10 mouse cellular contexts compared by ENCODE assay signal in genomic region chr8:127065791-127066190, GRCm38 (mm10). TPM values are rescaled to one million over a fixed set of nuclear protein-coding genes. Genes with fewer than 3 reads are reported as not detected.
A peak's percentile ranks its signal among the peaks of the same experiment; 100 is the strongest.
DNase-seq lines count a peak whose midpoint lies in the region; ATAC-seq and TF ChIP-seq lines count a peak whose summit lies in the region.
"Had no signal": no experiment of that assay in that cellular context is flagged by ENCODE, and none has a peak within 500 bp of the region (broad histone marks: within the 10 kb centered on the region; RNA-seq: fewer than 3 reads in every experiment).

No protein-coding gene starts in this region.

- H3K9ac ChIP-seq in lung, embryonic 14.5 days: no peak overlapping the region
- H3K9ac ChIP-seq in hindbrain, embryonic 11.5 days (ENCODE audit: low read depth, low read length): no peak overlapping the region; the same call in 1 of the 2 replicates
- no peak overlapping the region for H3K9ac ChIP-seq in liver, embryonic 13.5 days
- no peak overlapping the region; the same call in 1 of the 2 replicates for H3K9ac ChIP-seq in stomach, embryonic 15.5 days

- no peaks in the 10 kb centered on the region for H3K36me3 ChIP-seq in lung, embryonic 14.5 days (ENCODE audit: insufficient read depth)
- no peaks in the 10 kb centered on the region for H3K36me3 ChIP-seq in hindbrain, embryonic 11.5 days (ENCODE audit: control insufficient read depth, insufficient read depth, low read length)
- no peaks in the 10 kb centered on the region for H3K36me3 ChIP-seq in liver, embryonic 13.5 days
- H3K36me3 ChIP-seq in stomach, embryonic 15.5 days: no peaks in the 10 kb centered on the region

- WGBS in lung, embryonic 14.5 days: 37% methylated on average over 1 of the region's 1 CpGs
- WGBS in hindbrain, embryonic 11.5 days: 53% methylated on average over 1 of the region's 1 CpGs
- WGBS in liver, embryonic 13.5 days (ENCODE audit: insufficient replicate concordance): 52% methylated on average over 1 of the region's 1 CpGs
- WGBS in stomach, embryonic 15.5 days: 24% methylated on average over 1 of the region's 1 CpGs

- ATAC-seq in lung, embryonic 14.5 days (ENCODE audit: insufficient read depth): no peak
- no peak for ATAC-seq in hindbrain, embryonic 11.5 days (ENCODE audit: low FRiP score)
- ATAC-seq in liver, embryonic 13.5 days (ENCODE audit: low read depth): no peak
- no peak for ATAC-seq in stomach, embryonic 15.5 days (ENCODE audit: insufficient read depth, low FRiP score, low read depth)
- ATAC-seq in megakaryocyte-erythroid progenitor cell, adult 5-6 weeks (replicated peaks; ENCODE audit: low FRiP score, low TSS enrichment, poor library complexity, severe bottlenecking): no peak

- peaks cover 19% of the 10 kb centered on the region for H3K4me1 ChIP-seq in lung, embryonic 14.5 days (ENCODE audit: insufficient read depth)
- H3K4me1 ChIP-seq in hindbrain, embryonic 11.5 days (replicated peaks; ENCODE audit: control insufficient read depth, insufficient read depth, low read length): peaks cover 5% of the 10 kb centered on the region
- H3K4me1 ChIP-seq in liver, embryonic 13.5 days (replicated peaks): peaks cover 29% of the 10 kb centered on the region
- H3K4me1 ChIP-seq in stomach, embryonic 15.5 days: peaks cover 19% of the 10 kb centered on the region

- H3K27ac ChIP-seq in lung, embryonic 14.5 days (ENCODE audit: low read depth): no peak overlapping the region
- H3K27ac ChIP-seq in hindbrain, embryonic 11.5 days (ENCODE audit: low read depth, low read length): no peak overlapping the region
- peak overlapping the region; percentile 37; the same call in 1 of the 2 replicates for H3K27ac ChIP-seq in liver, embryonic 13.5 days
- no peak overlapping the region for H3K27ac ChIP-seq in stomach, embryonic 15.5 days

- no peak for DNase-seq in lung, embryonic 14.5 days
- DNase-seq in lung, postnatal 36 days: no peak
- no peak for DNase-seq in hindbrain, embryonic 11.5 days (ENCODE audit: low spot score)
- DNase-seq in liver, embryonic 13.5 days: no peak
- DNase-seq in gastrocnemius, adult 18-20 months (ENCODE audit: low spot score): no peak
- DNase-seq in gastrocnemius, adult 8-10 months (ENCODE audit: low spot score in 2 of 2): no peak
- DNase-seq: cerebellum, postnatal 36 days; gastrocnemius, postnatal 14 days had no signal

- TF ChIP-seq CTCF in lung, embryonic 14.5 days (IDR thresholded peaks at IDR 0.05; ENCODE audit: low read depth): no peak

- no peaks in the 10 kb centered on the region for H3K9me3 ChIP-seq in lung, embryonic 14.5 days (ENCODE audit: low read depth, low read length)
- no peaks in the 10 kb centered on the region for H3K9me3 ChIP-seq in hindbrain, embryonic 11.5 days (ENCODE audit: control insufficient read depth, low read length)
- no peaks in the 10 kb centered on the region for H3K9me3 ChIP-seq in liver, embryonic 13.5 days (replicated peaks)
- H3K9me3 ChIP-seq in stomach, embryonic 15.5 days: no peaks in the 10 kb centered on the region

- peak overlapping the region; percentile 78 for H3K4me2 ChIP-seq in lung, embryonic 14.5 days
- peak overlapping the region; percentile 72 for H3K4me2 ChIP-seq in hindbrain, embryonic 11.5 days (replicated peaks; ENCODE audit: low read depth, low read length)
- peak overlapping the region; percentile 55 for H3K4me2 ChIP-seq in liver, embryonic 13.5 days
- peak overlapping the region; percentile 76 for H3K4me2 ChIP-seq in stomach, embryonic 15.5 days

- H3K27me3 ChIP-seq in lung, embryonic 14.5 days (ENCODE audit: insufficient read depth, low read length): no peaks in the 10 kb centered on the region
- H3K27me3 ChIP-seq in hindbrain, embryonic 11.5 days (ENCODE audit: control insufficient read depth, insufficient read depth, low read length): no peaks in the 10 kb centered on the region
- peaks cover 60% of the 10 kb centered on the region for H3K27me3 ChIP-seq in liver, embryonic 13.5 days
- no peaks in the 10 kb centered on the region for H3K27me3 ChIP-seq in stomach, embryonic 15.5 days (replicated peaks)

- peak overlapping the region; percentile 90 for H3K4me3 ChIP-seq in lung, embryonic 14.5 days (ENCODE audit: low read depth, low read length)
- H3K4me3 ChIP-seq in hindbrain, embryonic 11.5 days (ENCODE audit: low read depth, low read length): peak overlapping the region; percentile 81
- peak overlapping the region; percentile 63; the same call in 1 of the 2 replicates for H3K4me3 ChIP-seq in liver, embryonic 13.5 days (replicated peaks)
- H3K4me3 ChIP-seq in stomach, embryonic 15.5 days (replicated peaks): peak overlapping the region; percentile 94

RNA-seq across cellular contexts. Expression of gene Pard3, which starts 2.1 kb away (rescaled TPM):
- polyA plus RNA-seq in lung, embryonic 14.5 days (2014; fragmentation: Nextera tagmentation; extraction: Ambion mirVana): 32.2 and 33.8 TPM in 2 replicates
- polyA plus RNA-seq in hindbrain, embryonic 11.5 days (2014; fragmentation: Nextera tagmentation; extraction: Ambion mirVana): 30.9 and 31.5 TPM in 2 replicates
- polyA plus RNA-seq in liver, embryonic 13.5 days (2015; fragmentation: Nextera tagmentation; extraction: Ambion mirVana): 5.4 and 5.6 TPM in 2 replicates
- polyA plus RNA-seq in stomach, embryonic 15.5 days (2015; fragmentation: Nextera tagmentation; extraction: Ambion mirVana): 27.6 and 28.3 TPM in 2 replicates
- not detected in 2 replicates for total RNA-seq in megakaryocyte-erythroid progenitor cell, adult 5-6 weeks (2014; fragmentation: Nextera tagmentation)
- not detected in 2 replicates for total RNA-seq in megakaryocyte-erythroid progenitor cell, adult 5-6 weeks (2017)
- 10 to 100 TPM; 27.7 to 28.5 TPM for total RNA-seq in gastrocnemius, adult 18-20 months (2021)
- total RNA-seq in gastrocnemius, adult 8-10 months (2022): 10 to 100 TPM; 27.5 to 30.3 (median 30.2) TPM
